8 mouse cellular contexts compared by ENCODE assay signal in the genomic region with DNA sequence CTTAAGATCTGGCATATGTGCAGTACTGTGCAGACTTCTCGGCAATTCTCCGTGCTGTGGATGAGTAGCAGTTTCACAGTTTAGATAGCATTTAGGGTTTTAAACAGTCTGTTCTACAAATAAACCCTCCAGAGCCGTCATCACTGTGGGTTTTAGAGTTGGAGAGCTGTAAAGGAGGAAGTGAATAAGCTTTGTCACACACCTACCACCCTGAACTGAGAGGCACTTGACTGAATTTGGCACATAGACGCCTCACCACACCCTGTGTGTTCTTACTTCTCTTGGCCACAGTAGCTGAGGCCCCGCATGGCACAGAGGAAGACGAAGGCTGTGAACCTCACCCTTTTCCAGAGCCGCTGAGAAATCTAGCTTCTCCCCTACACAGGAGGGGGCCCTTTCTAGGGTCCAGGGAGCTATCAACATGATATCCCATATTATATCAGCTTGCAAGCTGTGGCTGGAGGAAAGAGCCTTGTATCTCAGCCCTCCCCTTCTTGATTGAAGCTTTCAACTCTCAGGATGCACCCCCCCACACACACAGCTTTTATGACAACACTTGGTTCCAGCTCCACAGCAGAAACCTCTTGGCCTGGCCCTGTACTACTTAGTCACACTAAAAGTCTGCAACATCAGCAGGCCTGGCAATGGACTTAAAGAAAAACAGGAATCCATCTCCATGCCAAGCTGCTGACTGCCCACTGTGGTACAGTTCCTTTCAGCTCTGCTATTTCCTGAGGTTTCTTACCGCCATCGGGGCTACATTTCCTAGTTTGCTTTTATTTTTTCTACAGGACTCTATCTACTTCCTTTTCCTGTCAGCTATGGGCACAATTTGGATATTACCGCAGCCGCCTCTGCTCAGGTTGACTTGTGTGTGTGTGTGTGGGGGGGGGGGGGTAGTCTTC. TPM values are rescaled to one million over a fixed set of nuclear protein-coding genes. Genes with fewer than 3 reads are reported as not detected.
DNase-seq lines count a peak whose midpoint lies in the region; ATAC-seq lines count a peak whose summit lies in the region.

No protein-coding gene starts in this region.

- peak; percentile 26 for DNase-seq in adrenal gland, adult 2 months
- no peak for DNase-seq in adrenal gland, postnatal 25 days
- peak; percentile 72 for DNase-seq in right cerebral cortex, adult 18-20 months
- DNase-seq in right cerebral cortex, postnatal 4 days, result no peak
- DNase-seq in left cerebral cortex, postnatal 14 days (ENCODE audit: low spot score in 2 of 2), result peak; percentile 59 to 66
- DNase-seq in thymus, postnatal 14 days, result peak; percentile 63
- no peak for DNase-seq in Muller cell, postnatal 12 days (ENCODE audit: inconsistent ontology term)

- intact Hi-C loops in left cerebral cortex, postnatal 14 days (cut with DNase I), result no loop called here

- peak; percentile 94 for ATAC-seq in monocyte, adult 5-6 weeks (replicated peaks; ENCODE audit: insufficient number of reproducible peaks, low FRiP score, low TSS enrichment, poor library complexity, severe bottlenecking)

RNA-seq across cellular contexts. Expression of gene Man1a, which starts 35.9 kb away (rescaled TPM):
- 100 to 1,000 TPM in 1 of 2 experiments, 10 to 100 TPM in 1; 26.1 to 125 TPM for total RNA-seq in adrenal gland, adult 2 months (2021)
- 58.6 and 89.7 TPM in 2 replicates for polyA plus RNA-seq in adrenal gland, adult 2 months (2012; rRNA removed)
- total RNA-seq in adrenal gland, postnatal 25 days (2021), result 112 and 126 TPM in 2 replicates
- 10 to 100 TPM; 25.1 to 29.9 TPM for total RNA-seq in left cerebral cortex, postnatal 14 days (2021)
- total RNA-seq in monocyte, adult 5-6 weeks (2017), result 119 to 131 TPM (median 129 TPM) in 3 replicates

Comparison
In these comparisons a context has a peak if more than half of its experiments do, and no peak if none do; other contexts are left out.
1. DNase-seq: peak in adrenal gland, adult 2 months (single experiment), right cerebral cortex, adult 18-20 months (single experiment), left cerebral cortex, postnatal 14 days (2 of 2) and thymus, postnatal 14 days (single experiment); none in adrenal gland, postnatal 25 days (single experiment), right cerebral cortex, postnatal 4 days (single experiment) and Muller cell, postnatal 12 days (single experiment).